Mouse (Mus musculus) kidney, embryonic 14.5 days (tissue): Measurements from ENCODE around the gene She. TPM values are rescaled to one million over a fixed set of nuclear protein-coding genes. Genes with fewer than 3 reads are reported as not detected.

ENCODE experiments used
- ATAC-seq: fragments of 200-750 bp; cut with Nextera tagmentation; 2 replicates; pipeline ENCODE4 v1.8.0; 2017; ENCODE audit warnings: moderate number of reproducible peaks, mild to moderate bottlenecking, moderate TSS enrichment, moderate library complexity; ENCODE audit not compliant: low FRiP score, low TSS enrichment
- H3K27ac ChIP-seq: fragments of 300-500 bp; sonication (generic); 2 replicates; pipeline ENCODE4 v1.5.1; 2014; ENCODE audit warnings: low read depth, mild to moderate bottlenecking, low read length, moderate library complexity, mixed read lengths
- H3K27me3 ChIP-seq: fragments of 300-500 bp; sonication (generic); 2 replicates; pipeline ENCODE4 v1.6.1; 2014; ENCODE audit warnings: mild to moderate bottlenecking, low read length; ENCODE audit not compliant: control insufficient read depth, insufficient read depth
- H3K36me3 ChIP-seq: fragments of 300-500 bp; sonication (generic); 2 replicates; pipeline ENCODE4 v1.6.1; 2014; ENCODE audit warnings: low read length, mixed read lengths; ENCODE audit not compliant: control insufficient read depth, insufficient read depth
- H3K4me1 ChIP-seq: fragments of 300-500 bp; sonication (generic); 2 replicates; pipeline ENCODE4 v1.6.1; 2014; ENCODE audit warnings: low read length, mixed read lengths; ENCODE audit not compliant: control insufficient read depth, insufficient read depth
- H3K4me2 ChIP-seq: fragments of 300-500 bp; sonication (generic); replicated peaks from 2 replicates; pipeline ENCODE4 v1.6.1; 2014; ENCODE audit warnings: low read depth, mild to moderate bottlenecking, low read length
- H3K4me3 ChIP-seq: fragments of 300-500 bp; sonication (generic); 2 replicates; pipeline ENCODE4 v1.5.1; 2014; ENCODE audit warnings: mild to moderate bottlenecking, low read length
- H3K9ac ChIP-seq: fragments of 300-500 bp; sonication (generic); 2 replicates; pipeline ENCODE4 v1.6.1; 2014; ENCODE audit warnings: low read depth, mild to moderate bottlenecking, low read length, moderate library complexity
- H3K9me3 ChIP-seq: fragments of 300-500 bp; sonication (generic); 2 replicates; pipeline ENCODE4 v1.6.1; 2016; ENCODE audit warnings: low read length; ENCODE audit not compliant: control insufficient read depth
- WGBS: fragments of 180-500 bp; shearing (Covaris S2); extraction: QIAGEN DNeasy Blood & Tissue Kit; methylation state at CpG from one replicate; pipeline ENCODE4 v1.1.7; 2014; 5-methylcytosine and 5-hydroxymethylcytosine counted together
- polyA plus RNA-seq: library from polyadenylated mRNA; unstranded; fragments of >200 nt; fragmentation: Nextera tagmentation; extraction: Ambion mirVana; gene quantifications from 2 replicates; pipeline ENCODE4 v1.2.1, GENCODE M21; 2014

She gene
- polyA plus RNA-seq, 1 experiment from 2014 or later: 8.2 TPM

- WGBS: 81% methylated on average over 5 of the region's 5 CpGs
These were observed 23.3 kb upstream of the She start for GRCm38 (mm10) chr3:89807881-89808280.

DNA sequence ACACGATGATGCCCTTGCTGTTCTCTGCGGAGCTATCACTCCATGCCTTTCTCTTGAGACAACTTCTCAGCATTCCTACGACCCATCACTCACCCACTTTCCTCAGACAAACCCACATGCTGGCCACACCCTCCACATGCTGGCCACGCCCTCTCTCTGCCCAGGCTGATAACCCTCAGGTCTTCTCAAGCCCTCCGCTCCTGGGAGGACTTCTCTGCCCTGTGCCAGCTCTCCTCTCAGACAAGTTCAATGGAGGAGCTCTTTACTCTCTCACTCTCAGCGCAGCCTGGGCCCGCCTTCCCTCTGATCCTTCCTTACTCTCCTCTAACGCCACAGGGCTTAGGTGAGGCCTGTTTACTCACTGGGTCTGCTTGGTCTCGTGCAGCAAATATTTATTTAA is 22.5 kb upstream of the She start:
- no peaks in the 10 kb centered on the region for H3K27me3 ChIP-seq
- no peak overlapping the region for H3K4me2 ChIP-seq
- no peak overlapping the region for H3K9ac ChIP-seq
- H3K9me3 ChIP-seq: 0 out of 2 replicates have a peak, but pooled peaks cover 2% of the 10 kb centered on the region
- H3K4me1 ChIP-seq: no peaks in the 10 kb centered on the region
- 53% methylated on average over 9 of the region's 9 CpGs for WGBS
- ATAC-seq: no peak
- no peak overlapping the region for H3K27ac ChIP-seq
- no peaks in the 10 kb centered on the region for H3K36me3 ChIP-seq
- no peak overlapping the region for H3K4me3 ChIP-seq

More at GRCm38 (mm10) chr3:89807881-89808280, 23.3 kb upstream of the She start:
- ATAC-seq: no peak
- Histone ChIP-seq H3K9me3 (0 out of 2 replicates have a peak, but pooled peaks cover 2% of the 10 kb centered on the region), H3K4me3 (no peak overlapping the region), H3K4me1 (no peaks in the 10 kb centered on the region), H3K9ac (no peak overlapping the region), H3K36me3 (no peaks in the 10 kb centered on the region), H3K4me2 (no peak overlapping the region), H3K27me3 (no peaks in the 10 kb centered on the region), H3K27ac (no peak overlapping the region)

- no peak overlapping the region for H3K9ac ChIP-seq
- no peak overlapping the region for H3K4me3 ChIP-seq
- 0 out of 2 replicates have a peak, but pooled peaks cover 2% of the 10 kb centered on the region for H3K9me3 ChIP-seq
- H3K4me2 ChIP-seq: no peak overlapping the region
- H3K27ac ChIP-seq: no peak overlapping the region
- no peaks in the 10 kb centered on the region for H3K27me3 ChIP-seq
- H3K4me1 ChIP-seq: no peaks in the 10 kb centered on the region
- ATAC-seq: no peak
- no peaks in the 10 kb centered on the region for H3K36me3 ChIP-seq
These were observed 20.3 kb upstream of the She start for GRCm38 (mm10) chr3:89810841-89811240.

DNA sequence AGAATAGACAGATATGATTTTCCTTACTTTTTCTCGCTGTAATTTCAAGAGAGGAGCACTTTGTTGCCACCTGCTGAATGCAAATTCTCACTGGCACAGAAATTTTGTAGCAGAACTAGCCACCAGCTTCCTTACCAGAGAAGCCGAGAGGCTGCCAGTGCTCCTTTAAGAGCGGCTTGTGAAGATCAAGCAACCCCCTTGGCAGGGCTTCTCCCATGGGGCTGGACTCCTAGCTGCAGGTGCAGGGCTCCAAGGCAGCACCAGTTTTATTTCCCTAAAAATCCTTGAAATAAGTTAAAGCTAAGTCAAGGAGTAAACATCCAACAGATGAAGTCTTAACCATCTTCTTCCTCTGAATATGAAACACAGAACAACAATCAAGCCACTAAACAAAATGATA is 19.0 kb upstream of the She start:
- 67% methylated on average over 3 of the region's 3 CpGs for WGBS
- Histone ChIP-seq H3K4me3 (no peak overlapping the region), H3K27me3 (no peaks in the 10 kb centered on the region), H3K4me1 (no peaks in the 10 kb centered on the region), H3K9me3 (0 out of 2 replicates have a peak, but pooled peaks cover 2% of the 10 kb centered on the region), H3K27ac (no peak overlapping the region), H3K36me3 (no peaks in the 10 kb centered on the region), H3K4me2 (no peak overlapping the region), H3K9ac (no peak overlapping the region)
- ATAC-seq: no peak

GRCm38 (mm10) chr3:89814051-89814450 is 17.1 kb upstream of the She start:
- no peaks in the 10 kb centered on the region for H3K36me3 ChIP-seq
- H3K27ac ChIP-seq: no peak overlapping the region
- no peaks in the 10 kb centered on the region for H3K27me3 ChIP-seq
- no peaks in the 10 kb centered on the region for H3K4me1 ChIP-seq
- no peak overlapping the region for H3K9ac ChIP-seq
- H3K4me3 ChIP-seq: no peak overlapping the region
- no peak overlapping the region for H3K4me2 ChIP-seq
- no peak for ATAC-seq
- 0 out of 2 replicates have a peak, but pooled peaks cover 2% of the 10 kb centered on the region for H3K9me3 ChIP-seq
- WGBS: 71% methylated on average over 7 of the region's 7 CpGs

- no peak overlapping the region for H3K9ac ChIP-seq
- ATAC-seq: no peak
These were observed 14.1 kb upstream of the She start for GRCm38 (mm10) chr3:89817056-89817455.

DNA sequence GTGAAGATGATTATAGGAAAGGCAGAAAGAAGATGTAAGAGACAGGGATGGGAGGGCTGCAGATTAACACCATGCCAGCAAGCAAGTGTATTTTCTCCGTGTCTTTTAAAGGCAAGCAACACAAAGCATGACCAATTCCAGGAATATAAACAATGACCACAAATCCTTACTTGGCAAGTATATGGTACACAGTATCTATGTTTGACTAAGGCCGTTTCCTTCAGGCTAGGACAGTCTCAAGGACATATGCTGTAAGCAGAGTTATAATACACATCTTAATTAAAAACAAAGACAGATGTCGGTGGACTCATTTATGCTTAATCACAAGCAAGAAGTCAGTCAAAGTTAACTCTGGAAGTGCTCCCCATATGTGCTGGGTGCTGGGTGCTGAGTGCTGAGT is 12.6 kb upstream of the She start:
- Histone ChIP-seq H3K4me3 (no peak overlapping the region), H3K27ac (no peak overlapping the region), H3K27me3 (no peaks in the 10 kb centered on the region), H3K4me2 (no peak overlapping the region), H3K4me1 (no peaks in the 10 kb centered on the region), H3K36me3 (no peaks in the 10 kb centered on the region), H3K9me3 (no peaks in the 10 kb centered on the region), H3K9ac (no peak overlapping the region)
- no peak for ATAC-seq
- WGBS: 73% methylated on average over 3 of the region's 3 CpGs

More at GRCm38 (mm10) chr3:89817056-89817455, 14.1 kb upstream of the She start:
- no peaks in the 10 kb centered on the region for H3K4me1 ChIP-seq
- WGBS: 67% methylated on average over 4 of the region's 4 CpGs
- H3K4me2 ChIP-seq: no peak overlapping the region
- H3K36me3 ChIP-seq: no peaks in the 10 kb centered on the region
- H3K27me3 ChIP-seq: no peaks in the 10 kb centered on the region
- H3K27ac ChIP-seq: no peak overlapping the region
- no peaks in the 10 kb centered on the region for H3K9me3 ChIP-seq
- no peak overlapping the region for H3K4me3 ChIP-seq

DNA sequence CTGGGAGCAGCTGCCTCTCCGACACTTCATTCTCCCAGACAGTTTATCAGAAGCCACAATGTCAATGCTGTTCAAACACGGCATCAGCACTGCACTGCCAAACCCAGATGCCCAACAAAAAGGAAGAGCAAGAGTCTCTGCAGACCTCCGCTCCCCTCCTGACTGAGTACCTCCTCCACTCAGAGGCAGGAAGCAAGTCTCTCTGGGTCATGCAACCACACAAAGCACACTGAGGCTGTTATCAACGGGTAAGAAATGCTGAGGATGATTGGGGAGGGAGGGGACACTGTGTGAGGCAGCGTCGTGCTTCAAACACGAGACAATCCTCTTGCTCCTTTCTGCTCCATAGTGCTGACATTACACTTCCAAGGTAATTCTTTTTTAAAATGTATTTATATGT is 11.3 kb upstream of the She start:
- no peak for ATAC-seq
- 68% methylated on average over 7 of the region's 7 CpGs for WGBS
- no peak overlapping the region for H3K9ac ChIP-seq
- no peak overlapping the region for H3K4me2 ChIP-seq
- H3K4me1 ChIP-seq: no peaks in the 10 kb centered on the region
- H3K4me3 ChIP-seq: no peak overlapping the region
- H3K27me3 ChIP-seq: no peaks in the 10 kb centered on the region
- H3K9me3 ChIP-seq: no peaks in the 10 kb centered on the region
- no peak overlapping the region for H3K27ac ChIP-seq
- no peaks in the 10 kb centered on the region for H3K36me3 ChIP-seq

- H3K4me1 ChIP-seq: no peaks in the 10 kb centered on the region
- no peak for ATAC-seq
- H3K4me2 ChIP-seq: no peak overlapping the region
- H3K9ac ChIP-seq: no peak overlapping the region
- H3K27ac ChIP-seq: no peak overlapping the region
- no peaks in the 10 kb centered on the region for H3K27me3 ChIP-seq
- no peak overlapping the region for H3K4me3 ChIP-seq
- H3K36me3 ChIP-seq: no peaks in the 10 kb centered on the region
- 86% methylated on average over 12 of the region's 12 CpGs for WGBS
- no peaks in the 10 kb centered on the region for H3K9me3 ChIP-seq
These were observed 10.7 kb upstream of the She start for GRCm38 (mm10) chr3:89820311-89821095.
